Mouse (Mus musculus): ENCODE measurements around the gene Sik2. TPM values are rescaled to one million over a fixed set of nuclear protein-coding genes. Genes with fewer than 3 reads are reported as not detected.

Gene Sik2
- total and polyA plus RNA-seq, 2 experiments from 2014 or later, result 20.5 to 36.7 TPM

- 84% methylated on average over 3 of the region's 3 CpGs for WGBS
- Histone ChIP-seq H3K36me3 (ENCODE audit: insufficient read depth) (no peaks in the 10 kb centered on the region), H3K4me2 (ENCODE audit: low read depth) (no peak overlapping the region), H3K4me1 (ENCODE audit: insufficient read depth) (no peaks in the 10 kb centered on the region), H3K4me3 (ENCODE audit: low read depth, low read length) (no peak overlapping the region), H3K27me3 (ENCODE audit: insufficient read depth, low read length) (no peaks in the 10 kb centered on the region), H3K27ac (ENCODE audit: low read depth, low read length) (no peak overlapping the region), H3K9ac (no peak overlapping the region), H3K9me3 (ENCODE audit: low read length) (no peaks in the 10 kb centered on the region)
- TF ChIP-seq CTCF (IDR thresholded peaks at IDR 0.05; ENCODE audit: low read depth), result no peak
- DNase-seq (no peak), ATAC-seq (no peak)
These were observed 87.7 kb downstream of the Sik2 start for GRCm38 (mm10) chr9:50920933-50921895.

GRCm38 (mm10) chr9:50919554-50919953, 89.3 kb downstream of the Sik2 start:
- DNase-seq (no peak), ATAC-seq (no peak)
- 98% methylated on average over 2 of the region's 2 CpGs for WGBS
- no peak overlapping the region for H3K4me2 ChIP-seq (ENCODE audit: low read depth)
- H3K4me1 ChIP-seq (ENCODE audit: insufficient read depth), result no peaks in the 10 kb centered on the region
- H3K27ac ChIP-seq (ENCODE audit: low read depth, low read length), result no peak overlapping the region
- no peaks in the 10 kb centered on the region for H3K9me3 ChIP-seq (ENCODE audit: low read length)
- H3K4me3 ChIP-seq (ENCODE audit: low read depth, low read length), result no peak overlapping the region
- H3K36me3 ChIP-seq (ENCODE audit: insufficient read depth), result no peaks in the 10 kb centered on the region
- H3K9ac ChIP-seq, result no peak overlapping the region
- no peaks in the 10 kb centered on the region for H3K27me3 ChIP-seq (ENCODE audit: insufficient read depth, low read length)
- TF ChIP-seq CTCF (IDR thresholded peaks at IDR 0.05; ENCODE audit: low read depth), result no peak

GRCm38 (mm10) chr9:50918131-50918530, 90.7 kb downstream of the Sik2 start:
- no peak overlapping the region for H3K4me2 ChIP-seq (ENCODE audit: low read depth)
- ATAC-seq (no peak), DNase-seq (no peak)
- H3K36me3 ChIP-seq (ENCODE audit: insufficient read depth), result no peaks in the 10 kb centered on the region; the same call in 1 of the 2 replicates
- no peak for TF ChIP-seq CTCF (IDR thresholded peaks at IDR 0.05; ENCODE audit: low read depth)
- no peaks in the 10 kb centered on the region for H3K27me3 ChIP-seq (ENCODE audit: insufficient read depth, low read length)
- H3K9me3 ChIP-seq (ENCODE audit: low read length), result no peaks in the 10 kb centered on the region
- no peaks in the 10 kb centered on the region for H3K4me1 ChIP-seq (ENCODE audit: insufficient read depth)
- no peak overlapping the region for H3K9ac ChIP-seq
- no peak overlapping the region for H3K27ac ChIP-seq (ENCODE audit: low read depth, low read length)
- 81% methylated on average over 3 of the region's 3 CpGs for WGBS
- H3K4me3 ChIP-seq (ENCODE audit: low read depth, low read length), result no peak overlapping the region

- H3K4me1 ChIP-seq (ENCODE audit: insufficient read depth), result no peaks in the 10 kb centered on the region
- H3K4me2 ChIP-seq (ENCODE audit: low read depth), result no peak overlapping the region
- 85% methylated on average over 7 of the region's 7 CpGs for WGBS
- H3K27me3 ChIP-seq (ENCODE audit: insufficient read depth, low read length), result no peaks in the 10 kb centered on the region
- DNase-seq (no peak), ATAC-seq (no peak)
- H3K36me3 ChIP-seq (ENCODE audit: insufficient read depth), result peaks cover 4% of the 10 kb centered on the region
- H3K27ac ChIP-seq (ENCODE audit: low read depth, low read length), result no peak overlapping the region
- no peak overlapping the region for H3K9ac ChIP-seq
- no peak overlapping the region for H3K4me3 ChIP-seq (ENCODE audit: low read depth, low read length)
- TF ChIP-seq CTCF (IDR thresholded peaks at IDR 0.05; ENCODE audit: low read depth), result no peak
- no peaks in the 10 kb centered on the region for H3K9me3 ChIP-seq (ENCODE audit: low read length)
These were observed 96.9 kb downstream of the Sik2 start for GRCm38 (mm10) chr9:50911861-50912515.

- peak; percentile 81 for ATAC-seq
- no peaks in the 10 kb centered on the region for H3K4me1 ChIP-seq (ENCODE audit: insufficient read depth)
- 63% methylated on average over 3 of the region's 3 CpGs for whole genome bisulfite sequencing
These were observed 103.6 kb downstream of the Sik2 start for GRCm38 (mm10) chr9:50905321-50905720.

GRCm38 (mm10) chr9:50904196-50904847, 104.6 kb downstream of the Sik2 start:
- Histone ChIP-seq H3K27ac (ENCODE audit: low read depth, low read length) (no peak overlapping the region), H3K27me3 (ENCODE audit: insufficient read depth, low read length) (no peaks in the 10 kb centered on the region), H3K4me1 (ENCODE audit: insufficient read depth) (no peaks in the 10 kb centered on the region), H3K36me3 (ENCODE audit: insufficient read depth) (0 out of 2 replicates have a peak, but pooled peaks cover under 1% of the 10 kb centered on the region), H3K9me3 (ENCODE audit: low read length) (no peaks in the 10 kb centered on the region), H3K4me3 (ENCODE audit: low read depth, low read length) (no peak overlapping the region), H3K4me2 (ENCODE audit: low read depth) (no peak overlapping the region), H3K9ac (no peak overlapping the region)
- no peak for ATAC-seq
- 75% methylated on average over 6 of the region's 6 CpGs for WGBS
- no peak for DNase-seq
- TF ChIP-seq CTCF (IDR thresholded peaks at IDR 0.05; ENCODE audit: low read depth), result no peak

More at GRCm38 (mm10) chr9:50905321-50905720, 103.6 kb downstream of the Sik2 start:
- Histone ChIP-seq H3K27me3 (ENCODE audit: insufficient read depth, low read length) (no peaks in the 10 kb centered on the region), H3K27ac (ENCODE audit: low read depth, low read length) (peak overlapping the region; percentile 76), H3K4me3 (ENCODE audit: low read depth, low read length) (no peak overlapping the region), H3K36me3 (ENCODE audit: insufficient read depth) (no peaks in the 10 kb centered on the region), H3K9me3 (ENCODE audit: low read length) (no peaks in the 10 kb centered on the region), H3K4me2 (ENCODE audit: low read depth) (no peak overlapping the region), H3K9ac (no peak overlapping the region)
- TF ChIP-seq CTCF (IDR thresholded peaks at IDR 0.05; ENCODE audit: low read depth), result no peak
- peak; percentile 25 for DNase-seq
